Mouse (Mus musculus) forebrain, embryonic 13.5 days (tissue): ENCODE results near the gene Camk1d. TPM values are rescaled to one million over a fixed set of nuclear protein-coding genes. Genes with fewer than 3 reads are reported as not detected.

Source experiments
- ATAC-seq: fragments of 200-750 bp; cut with Nextera tagmentation; 2 replicates; pipeline ENCODE4 v1.8.0; 2017
- H3K27ac ChIP-seq: fragments of 300-500 bp; sonication (generic); 2 replicates; pipeline ENCODE4 v1.5.1; 2015; ENCODE audit warnings: inconsistent platforms, mild to moderate bottlenecking, moderate library complexity
- H3K27me3 ChIP-seq: fragments of 300-500 bp; sonication (generic); 2 replicates; pipeline ENCODE4 v1.6.1; 2015; ENCODE audit warnings: mild to moderate bottlenecking, inconsistent platforms
- H3K36me3 ChIP-seq: fragments of 300-500 bp; sonication (generic); 2 replicates; pipeline ENCODE4 v1.6.1; 2015; ENCODE audit warnings: mild to moderate bottlenecking, inconsistent platforms; ENCODE audit not compliant: poor library complexity, severe bottlenecking
- H3K4me1 ChIP-seq: fragments of 300-500 bp; sonication (generic); 2 replicates; pipeline ENCODE4 v1.6.1; 2015; ENCODE audit warnings: inconsistent platforms
- H3K4me2 ChIP-seq: fragments of 300-500 bp; sonication (generic); 2 replicates; pipeline ENCODE4 v1.6.1; 2015; ENCODE audit warnings: inconsistent platforms, mild to moderate bottlenecking, moderate library complexity
- H3K4me3 ChIP-seq: fragments of 300-500 bp; sonication (generic); 2 replicates; pipeline ENCODE4 v1.5.1; 2015; ENCODE audit warnings: mild to moderate bottlenecking, inconsistent platforms
- H3K9ac ChIP-seq: fragments of 300-500 bp; sonication (generic); 2 replicates; pipeline ENCODE4 v1.6.1; 2015; ENCODE audit warnings: mild to moderate bottlenecking, inconsistent platforms
- H3K9me3 ChIP-seq: fragments of 300-500 bp; sonication (generic); replicated peaks from 2 replicates; pipeline ENCODE4 v1.6.1; 2016; ENCODE audit warnings: inconsistent platforms
- WGBS: fragments of 180-500 bp; shearing (Covaris S2); methylation state at CpG from one replicate; pipeline ENCODE4 v1.1.7; 2015; 5-methylcytosine and 5-hydroxymethylcytosine counted together
- polyA plus RNA-seq: library from polyadenylated mRNA; unstranded; fragments of >200 nt; fragmentation: Nextera tagmentation; extraction: Ambion mirVana; gene quantifications from 2 replicates; pipeline ENCODE4 v1.2.1, GENCODE M21; 2015

Camk1d gene
- polyA plus RNA-seq, 1 experiment from 2014 or later, result 2.8 TPM

DNA sequence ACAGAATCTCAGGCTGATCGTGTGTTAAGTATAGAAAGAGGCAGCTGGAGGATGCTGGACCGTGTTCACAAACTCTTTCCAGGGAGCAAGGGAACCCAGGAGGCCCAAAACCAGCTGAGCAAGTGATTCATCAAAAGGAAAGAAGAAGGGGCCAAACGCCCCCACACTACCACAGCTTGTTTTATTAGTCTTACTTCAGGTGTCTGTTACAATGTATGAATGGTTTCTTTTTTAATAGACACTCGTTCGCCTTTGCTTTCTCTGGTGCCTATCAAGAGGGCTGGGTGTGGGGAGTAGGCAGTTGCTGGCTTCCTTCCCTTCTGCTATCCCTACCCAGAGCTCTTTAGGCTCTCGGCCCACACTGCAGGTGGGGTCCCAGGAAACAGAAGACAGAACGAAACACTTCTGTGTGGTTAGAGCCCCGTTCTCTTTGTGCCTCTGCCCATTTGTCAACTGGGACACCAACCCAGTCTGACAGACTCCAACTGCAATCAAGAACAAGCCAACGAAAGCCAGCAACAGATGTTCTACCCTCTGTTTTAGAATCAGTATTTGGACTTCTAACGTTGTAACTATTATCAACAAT lies 62.9 kb downstream of the Camk1d start:
- no peak overlapping the region for H3K4me3 ChIP-seq
- H3K4me2 ChIP-seq, result no peak overlapping the region
- no peaks in the 10 kb centered on the region for H3K36me3 ChIP-seq
- H3K9ac ChIP-seq, result no peak overlapping the region
- no peak for ATAC-seq
- no peaks in the 10 kb centered on the region for H3K4me1 ChIP-seq
- no peaks in the 10 kb centered on the region for H3K27me3 ChIP-seq
- 89% methylated on average over 10 of the region's 10 CpGs for WGBS
- H3K9me3 ChIP-seq, result no peaks in the 10 kb centered on the region
- H3K27ac ChIP-seq, result no peak overlapping the region

DNA sequence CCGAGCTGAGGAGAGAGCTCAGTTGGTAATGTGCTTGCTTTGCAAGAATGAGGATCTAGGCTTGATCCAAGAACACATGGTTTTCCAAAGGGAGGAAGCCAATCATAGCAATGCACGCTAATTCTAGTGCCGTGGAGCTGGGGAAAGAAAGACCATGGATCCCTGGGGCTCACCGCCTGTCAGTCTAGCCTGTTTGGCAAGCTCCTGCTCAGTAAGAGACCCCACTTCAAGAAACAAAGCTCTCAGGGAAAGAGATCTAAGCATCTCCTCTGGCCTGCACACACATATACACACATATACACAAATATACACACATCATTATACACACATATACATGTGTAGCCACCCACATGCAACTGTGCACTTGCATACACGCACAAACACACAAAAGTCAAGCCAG lies 65.1 kb downstream of the Camk1d start:
- no peaks in the 10 kb centered on the region for H3K4me1 ChIP-seq
- H3K9ac ChIP-seq, result no peak overlapping the region
- no peaks in the 10 kb centered on the region for H3K9me3 ChIP-seq
- H3K4me2 ChIP-seq, result no peak overlapping the region
- no peak overlapping the region for H3K4me3 ChIP-seq
- H3K36me3 ChIP-seq, result no peaks in the 10 kb centered on the region
- no peak for ATAC-seq
- no peak overlapping the region for H3K27ac ChIP-seq
- 83% methylated on average over 5 of the region's 5 CpGs for WGBS
- H3K27me3 ChIP-seq, result no peaks in the 10 kb centered on the region

DNA sequence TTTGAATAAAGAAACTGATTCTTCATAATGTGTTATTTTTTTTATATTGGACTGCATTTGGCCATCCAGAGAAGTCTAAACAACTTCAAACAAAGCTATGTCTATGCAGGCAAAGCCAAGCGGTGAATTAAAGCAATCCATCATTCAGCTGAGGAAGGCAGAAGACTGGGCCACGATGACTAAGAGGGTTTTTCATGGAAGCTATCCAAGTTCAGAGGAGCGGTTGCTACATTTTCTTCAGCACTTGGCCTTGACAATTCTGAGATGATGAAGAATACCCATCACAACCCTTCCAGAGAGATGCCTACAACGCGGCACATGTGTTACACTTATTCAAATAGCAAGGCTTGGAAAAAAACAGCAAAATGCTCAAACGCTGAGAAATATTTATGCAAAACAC lies 65.6 kb downstream of the Camk1d start:
- Histone ChIP-seq H3K4me2 (no peak overlapping the region), H3K9me3 (no peaks in the 10 kb centered on the region), H3K4me1 (no peaks in the 10 kb centered on the region), H3K27ac (no peak overlapping the region), H3K4me3 (no peak overlapping the region), H3K9ac (no peak overlapping the region), H3K36me3 (no peaks in the 10 kb centered on the region), H3K27me3 (no peaks in the 10 kb centered on the region)
- ATAC-seq, result no peak
- WGBS, result 87% methylated on average over 6 of the region's 6 CpGs

DNA sequence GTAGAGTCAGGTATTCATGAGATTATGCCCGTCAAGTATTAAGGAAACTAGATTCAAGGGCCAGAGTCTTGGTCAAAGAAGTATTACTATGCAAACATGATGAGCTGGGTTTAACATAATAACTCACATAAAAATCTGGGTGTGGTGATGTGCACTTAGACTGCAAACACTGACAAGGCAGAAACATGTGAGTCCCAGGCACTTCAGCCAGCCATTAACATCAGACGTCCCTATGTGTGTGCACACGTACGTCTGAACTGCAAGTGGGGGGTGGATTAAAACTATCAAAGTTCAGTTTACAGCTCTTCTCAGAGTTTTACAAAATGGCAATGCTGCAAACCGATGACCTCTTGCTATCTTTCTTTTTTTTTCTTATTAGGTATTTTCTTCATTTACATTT lies 68.0 kb downstream of the Camk1d start:
- Histone ChIP-seq H3K27me3 (no peaks in the 10 kb centered on the region), H3K4me3 (no peak overlapping the region), H3K4me1 (no peaks in the 10 kb centered on the region), H3K27ac (no peak overlapping the region), H3K9me3 (no peaks in the 10 kb centered on the region), H3K36me3 (no peaks in the 10 kb centered on the region), H3K9ac (no peak overlapping the region), H3K4me2 (no peak overlapping the region)
- WGBS, result 89% methylated on average over 5 of the region's 5 CpGs
- no peak for ATAC-seq

DNA sequence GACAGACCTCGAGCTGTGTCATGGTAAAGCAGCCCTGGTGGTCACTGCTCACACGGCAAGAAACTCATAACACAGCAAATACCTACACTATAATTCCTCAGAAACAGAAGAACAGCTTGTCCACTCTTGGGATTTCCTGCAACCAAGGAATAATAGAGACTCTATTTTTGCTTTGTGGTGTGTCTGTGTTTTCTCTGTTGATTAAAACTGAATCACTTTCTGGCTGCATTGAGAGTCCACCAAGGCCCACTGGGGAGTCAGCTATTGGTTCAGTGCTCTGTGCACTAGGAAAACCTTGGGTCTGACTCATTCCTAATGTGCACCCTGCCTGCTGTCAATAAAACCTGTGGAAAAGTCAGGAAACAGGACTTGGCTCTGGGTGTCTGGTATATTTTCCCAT lies 68.7 kb downstream of the Camk1d start:
- H3K4me3 ChIP-seq, result no peak overlapping the region
- ATAC-seq, result no peak
- H3K9me3 ChIP-seq, result no peaks in the 10 kb centered on the region
- H3K36me3 ChIP-seq, result no peaks in the 10 kb centered on the region
- H3K4me1 ChIP-seq, result no peaks in the 10 kb centered on the region
- WGBS, result 75% methylated on average over 2 of the region's 2 CpGs
- no peak overlapping the region for H3K9ac ChIP-seq
- H3K27me3 ChIP-seq, result no peaks in the 10 kb centered on the region
- no peak overlapping the region for H3K4me2 ChIP-seq
- no peak overlapping the region for H3K27ac ChIP-seq

DNA sequence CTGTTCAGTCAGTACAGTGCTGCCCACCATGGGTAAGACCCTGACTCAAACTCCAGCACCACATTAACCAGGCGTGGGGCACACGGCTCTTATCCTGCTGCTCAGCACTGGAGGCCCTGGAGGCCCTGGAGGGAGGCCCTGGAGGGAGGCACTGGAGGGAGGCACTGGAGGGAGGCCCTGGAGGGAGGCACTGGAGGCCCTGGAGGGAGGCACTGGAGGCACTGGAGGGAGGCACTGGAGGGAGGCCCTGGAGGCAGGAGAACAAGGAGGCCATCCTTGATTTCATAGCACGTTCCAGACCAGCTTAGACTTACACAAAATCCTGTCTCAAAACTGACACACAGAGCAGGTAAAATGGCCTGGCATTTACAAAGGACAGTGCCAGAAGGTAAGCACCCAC lies 70.4 kb downstream of the Camk1d start:
- no peak for ATAC-seq

DNA sequence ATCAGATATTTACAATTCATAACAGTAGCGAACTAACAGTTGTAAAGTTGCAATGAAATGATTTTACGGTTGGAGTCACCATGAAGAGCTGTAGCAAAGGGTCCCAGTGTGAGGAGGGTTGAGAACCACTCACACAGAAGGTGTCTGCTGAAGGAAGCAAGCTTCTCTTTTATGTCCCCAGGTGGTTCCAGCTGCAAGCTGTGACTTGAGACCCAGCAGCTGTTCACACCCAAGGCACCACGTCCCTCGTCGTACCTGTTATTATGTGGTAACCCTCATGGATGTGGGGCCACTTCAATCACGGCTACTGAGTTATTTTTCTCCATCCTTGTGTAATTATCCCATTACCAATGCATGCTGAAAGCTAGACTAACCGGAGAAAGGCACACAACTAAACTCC lies 71.1 kb downstream of the Camk1d start:
- Histone ChIP-seq H3K27ac (no peak overlapping the region), H3K9ac (no peak overlapping the region), H3K4me1 (no peaks in the 10 kb centered on the region), H3K4me2 (no peak overlapping the region), H3K27me3 (no peaks in the 10 kb centered on the region), H3K4me3 (no peak overlapping the region), H3K36me3 (no peaks in the 10 kb centered on the region), H3K9me3 (no peaks in the 10 kb centered on the region)
- 75% methylated on average over 7 of the region's 7 CpGs for WGBS
- ATAC-seq, result no peak

More for the DNA sequence above, 70.4 kb downstream of the Camk1d start:
- H3K36me3 ChIP-seq, result no peaks in the 10 kb centered on the region
- H3K9me3 ChIP-seq, result no peaks in the 10 kb centered on the region
- H3K9ac ChIP-seq, result no peak overlapping the region
- 81% methylated on average over 3 of the region's 3 CpGs for WGBS
- H3K27me3 ChIP-seq, result no peaks in the 10 kb centered on the region
- no peaks in the 10 kb centered on the region for H3K4me1 ChIP-seq
- no peak overlapping the region for H3K4me3 ChIP-seq
- H3K27ac ChIP-seq, result no peak overlapping the region
- H3K4me2 ChIP-seq, result no peak overlapping the region

DNA sequence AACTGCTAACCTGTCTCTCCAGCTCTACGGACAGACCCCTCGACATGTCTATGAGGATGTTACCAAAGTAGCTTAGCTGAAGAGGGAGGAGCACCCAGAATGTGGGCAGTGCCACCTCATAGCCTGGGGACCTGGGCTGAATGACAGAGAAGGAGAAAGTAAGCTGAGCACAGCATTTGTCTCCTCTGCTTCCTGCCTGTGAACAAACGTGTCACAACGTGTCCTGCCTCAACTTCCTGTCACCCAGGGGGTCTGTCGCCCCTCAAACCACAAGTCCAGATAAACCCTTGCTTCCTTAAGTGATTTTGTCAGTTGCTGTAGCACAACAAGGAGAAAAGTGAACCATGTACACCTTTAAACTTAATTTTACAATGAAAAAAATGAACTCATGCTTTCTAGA lies 71.7 kb downstream of the Camk1d start:
- H3K36me3 ChIP-seq, result no peaks in the 10 kb centered on the region
- no peak overlapping the region for H3K4me3 ChIP-seq
- no peaks in the 10 kb centered on the region for H3K27me3 ChIP-seq
- H3K4me2 ChIP-seq, result no peak overlapping the region
- no peak overlapping the region for H3K27ac ChIP-seq
- no peaks in the 10 kb centered on the region for H3K9me3 ChIP-seq
- ATAC-seq, result no peak
- no peaks in the 10 kb centered on the region for H3K4me1 ChIP-seq
- H3K9ac ChIP-seq, result no peak overlapping the region
- WGBS, result 69% methylated on average over 5 of the region's 5 CpGs

DNA sequence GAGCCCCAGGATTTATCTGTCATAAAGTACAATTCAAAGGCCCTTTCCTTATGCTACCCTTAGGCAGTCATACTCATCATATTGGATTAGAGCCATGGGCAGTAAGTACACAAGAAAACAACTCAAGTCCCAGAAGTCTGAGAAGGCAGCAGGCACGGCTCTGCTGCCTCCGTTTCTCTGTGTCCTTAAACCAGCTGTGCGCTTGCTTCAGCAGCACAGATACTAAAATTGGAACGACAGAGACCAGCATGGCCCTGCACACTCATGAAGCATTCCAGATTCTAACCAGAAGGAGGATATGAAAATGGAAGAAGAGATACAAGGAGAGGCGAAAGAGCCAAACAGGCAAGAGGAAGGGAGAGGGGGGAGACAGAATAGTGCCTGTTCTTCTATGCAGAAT lies 72.6 kb downstream of the Camk1d start:
- no peak overlapping the region for H3K4me2 ChIP-seq
- H3K4me1 ChIP-seq, result no peaks in the 10 kb centered on the region
- ATAC-seq, result no peak
- no peaks in the 10 kb centered on the region for H3K9me3 ChIP-seq
- 72% methylated on average over 5 of the region's 5 CpGs for WGBS
- H3K27ac ChIP-seq, result no peak overlapping the region
- H3K36me3 ChIP-seq, result no peaks in the 10 kb centered on the region
- no peak overlapping the region for H3K4me3 ChIP-seq
- H3K9ac ChIP-seq, result no peak overlapping the region
- H3K27me3 ChIP-seq, result no peaks in the 10 kb centered on the region

DNA sequence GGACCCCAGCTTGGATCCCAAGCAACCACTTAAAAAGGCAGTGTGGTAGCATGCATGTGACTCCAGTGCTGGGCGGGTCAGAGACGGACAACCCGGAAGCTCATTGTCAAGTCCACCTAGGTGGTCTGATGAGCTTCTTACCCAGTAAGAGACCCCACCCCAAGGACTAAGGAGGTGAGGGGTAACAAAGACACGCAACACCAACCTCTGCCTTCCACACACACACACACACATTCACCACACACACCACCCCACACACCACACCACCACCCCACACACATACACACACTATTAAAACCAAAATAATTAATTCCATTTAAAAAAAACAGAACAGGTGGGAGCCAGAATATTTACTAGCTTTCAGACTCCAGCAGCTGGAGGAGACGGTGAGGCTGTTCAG lies 73.7 kb downstream of the Camk1d start:
- Histone ChIP-seq H3K9ac (no peak overlapping the region), H3K27me3 (no peaks in the 10 kb centered on the region), H3K4me3 (no peak overlapping the region), H3K27ac (no peak overlapping the region), H3K4me2 (no peak overlapping the region), H3K9me3 (no peaks in the 10 kb centered on the region), H3K4me1 (no peaks in the 10 kb centered on the region), H3K36me3 (no peaks in the 10 kb centered on the region)
- ATAC-seq, result no peak
- WGBS, result 89% methylated on average over 5 of the region's 5 CpGs

DNA sequence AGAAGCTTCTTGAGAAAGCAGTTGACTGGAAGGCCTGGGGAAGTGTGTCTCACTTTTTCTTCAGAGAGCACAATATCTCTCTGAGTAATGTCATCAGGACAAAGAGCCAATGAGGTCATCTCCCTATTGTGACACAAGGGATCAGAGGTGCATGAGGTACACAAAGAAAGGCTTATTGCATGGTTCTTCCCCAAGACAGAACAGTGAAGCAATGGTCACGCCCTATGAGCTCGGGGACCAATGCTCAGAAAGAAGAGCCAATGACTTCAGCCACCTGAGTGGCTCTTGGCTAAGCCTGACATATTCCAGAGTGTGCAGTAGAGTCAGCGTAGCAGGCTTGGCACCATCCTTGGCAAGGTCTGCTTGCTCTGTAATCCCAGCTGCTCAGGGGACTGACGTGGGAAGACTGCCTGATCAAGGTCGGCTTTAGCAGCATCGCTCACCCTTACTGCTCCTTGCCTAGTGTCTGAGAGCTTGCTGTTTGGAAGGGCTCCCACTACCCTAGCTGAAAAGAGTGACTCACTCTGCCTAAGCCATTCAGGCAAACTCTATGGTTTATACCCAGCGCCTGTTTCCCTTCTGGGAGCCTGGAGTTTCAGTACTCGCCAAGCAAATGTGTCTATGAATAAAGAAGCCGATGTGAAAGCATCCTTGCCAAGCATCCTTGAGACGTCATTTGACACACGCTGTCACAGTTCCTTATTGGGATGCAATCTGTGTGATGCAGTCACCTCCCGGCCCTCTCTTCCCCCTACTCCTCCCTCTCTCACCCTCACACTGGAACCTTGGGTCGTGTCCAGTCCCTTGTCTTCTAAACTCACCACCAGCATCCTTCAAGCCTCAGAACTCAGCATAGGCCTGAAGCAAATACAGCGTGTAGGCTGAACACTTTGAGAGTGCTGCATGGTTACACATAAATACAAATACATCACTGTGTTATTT lies 77.2 kb downstream of the Camk1d start:
- H3K4me1 ChIP-seq, result no peaks in the 10 kb centered on the region
- no peaks in the 10 kb centered on the region for H3K36me3 ChIP-seq
- H3K9ac ChIP-seq, result no peak overlapping the region
- H3K4me3 ChIP-seq, result no peak overlapping the region
- H3K27me3 ChIP-seq, result no peaks in the 10 kb centered on the region
- no peak overlapping the region for H3K27ac ChIP-seq
- peak; percentile 78; the same call in 1 of the 2 replicates for ATAC-seq
- WGBS, result 82% methylated on average over 14 of the region's 14 CpGs
- H3K4me2 ChIP-seq, result no peak overlapping the region
- no peaks in the 10 kb centered on the region for H3K9me3 ChIP-seq

DNA sequence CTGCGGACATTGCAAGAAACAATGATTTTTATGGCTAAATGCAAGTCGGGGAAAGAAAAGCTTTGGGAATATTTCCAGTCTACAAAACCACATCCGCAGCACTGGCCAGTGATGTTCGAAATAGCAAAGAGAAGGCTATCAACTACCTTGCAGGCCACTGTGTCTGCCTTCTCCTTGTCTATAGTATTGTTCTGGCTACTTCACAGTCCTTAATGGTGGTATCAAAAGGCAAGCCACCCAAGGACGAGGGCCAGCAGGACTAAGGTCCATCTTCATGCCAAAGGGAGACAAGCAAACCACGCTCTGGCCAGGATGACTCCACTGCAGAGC lies 82.0 kb downstream of the Camk1d start:
- no peak for ATAC-seq
- H3K4me1 ChIP-seq, result no peaks in the 10 kb centered on the region

More for the DNA sequence above, 82.0 kb downstream of the Camk1d start:
- 90% methylated on average over 6 of the region's 6 CpGs for WGBS
- Histone ChIP-seq H3K27ac (no peak overlapping the region), H3K4me3 (no peak overlapping the region), H3K4me2 (no peak overlapping the region), H3K27me3 (no peaks in the 10 kb centered on the region), H3K36me3 (no peaks in the 10 kb centered on the region), H3K9ac (no peak overlapping the region), H3K9me3 (no peaks in the 10 kb centered on the region)
